Mouse (Mus musculus) yolk sac, embryonic 10.5 days (tissue): Measurements from ENCODE around the gene Dpf2.

Source experiments
- DNase-seq: peaks from one replicate; pipeline ENCODE4 v3.0.0-alpha.2; 2017; ENCODE audit warnings: low spot score

The Dpf2 gene

GRCm38 (mm10) chr19:5935691-5936090 lies 22.9 kb upstream of the Dpf2 start:
- no peak for DNase-seq

- peak; percentile 67 for DNase-seq
These were observed 22.5 kb upstream of the Dpf2 start for GRCm38 (mm10) chr19:5935266-5935665.

- no peak for DNase-seq
These were observed 17.1 kb upstream of the Dpf2 start for GRCm38 (mm10) chr19:5929634-5930596.

- no peak for DNase-seq
These were observed 15.7 kb upstream of the Dpf2 start for GRCm38 (mm10) chr19:5928546-5928945.

- no peak for DNase-seq
These were observed 15.3 kb upstream of the Dpf2 start for GRCm38 (mm10) chr19:5928104-5928503.

- DNase-seq: no peak
These were observed 14.7 kb upstream of the Dpf2 start for GRCm38 (mm10) chr19:5927532-5927931.

- no peak for DNase-seq
These were observed 14.2 kb upstream of the Dpf2 start for GRCm38 (mm10) chr19:5927026-5927425.

- no peak for DNase-seq
These were observed 12.6 kb upstream of the Dpf2 start for GRCm38 (mm10) chr19:5925311-5925855.

- peak; percentile 98 for DNase-seq
These were observed 11.9 kb upstream of the Dpf2 start, which contains the start of gene Cdc42ep2 for GRCm38 (mm10) chr19:5924713-5925093. Cdc42ep2 (minus strand) TSS chr19:5924816.

- DNase-seq: peak; percentile 92
These were observed 11.3 kb upstream of the Dpf2 start for GRCm38 (mm10) chr19:5923990-5924712.

GRCm38 (mm10) chr19:5922963-5923362 lies 10.2 kb upstream of the Dpf2 start:
- DNase-seq: no peak

- DNase-seq: no peak
These were observed 9.5 kb upstream of the Dpf2 start for GRCm38 (mm10) chr19:5922119-5922942.

GRCm38 (mm10) chr19:5921715-5922114 lies 8.9 kb upstream of the Dpf2 start:
- DNase-seq: no peak

- peak; percentile 98 for DNase-seq
These were observed 455 bp downstream of the Dpf2 start for GRCm38 (mm10) chr19:5912103-5913006.

GRCm38 (mm10) chr19:5911430-5912102 lies 1.2 kb downstream of the Dpf2 start:
- no peak for DNase-seq

- DNase-seq: no peak
These were observed 2.6 kb downstream of the Dpf2 start for GRCm38 (mm10) chr19:5910221-5910620.

- no peak for DNase-seq
These were observed 5.5 kb downstream of the Dpf2 start for GRCm38 (mm10) chr19:5907275-5907674.

- peak; percentile 95 for DNase-seq
These were observed 18.7 kb downstream of the Dpf2 start, which contains the start of gene Tigd3 for GRCm38 (mm10) chr19:5894002-5894678. Tigd3 (minus strand) TSS chr19:5894149.

- no peak for DNase-seq
These were observed 19.4 kb downstream of the Dpf2 start for GRCm38 (mm10) chr19:5893282-5894001.
